Mouse (Mus musculus) right cerebral cortex, postnatal 14 days (tissue): ENCODE results near the gene Limch1.

Experiments used
- DNase-seq: peaks from one replicate; pipeline ENCODE4 v3.0.0; 2022

Gene Limch1

GRCm38 (mm10) chr5:66786621-66787061 is 41.0 kb downstream of the Limch1 start:
- no peak for DNase-seq

DNA sequence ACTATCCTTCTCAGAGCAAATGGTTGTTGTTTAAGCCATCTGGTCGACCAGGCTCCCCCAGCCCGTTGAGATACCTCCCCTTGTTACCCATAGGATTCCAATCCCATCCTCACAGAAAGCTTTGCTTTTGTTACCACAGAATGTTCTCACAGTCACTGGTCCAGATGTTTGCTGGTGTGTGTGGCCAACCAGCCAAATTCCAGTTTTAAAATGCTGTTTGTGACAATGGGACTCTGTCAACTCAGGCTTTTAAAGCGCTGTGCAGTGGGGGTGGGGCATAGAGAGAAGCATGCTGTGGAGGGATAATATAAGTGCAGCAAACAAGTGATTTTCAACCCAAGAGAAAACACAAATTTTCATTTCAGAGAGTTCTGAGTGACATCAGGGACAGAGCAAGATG is 43.4 kb downstream of the Limch1 start:
- DNase-seq: no peak

GRCm38 (mm10) chr5:66791161-66791560 is 45.5 kb downstream of the Limch1 start:
- DNase-seq: no peak

DNA sequence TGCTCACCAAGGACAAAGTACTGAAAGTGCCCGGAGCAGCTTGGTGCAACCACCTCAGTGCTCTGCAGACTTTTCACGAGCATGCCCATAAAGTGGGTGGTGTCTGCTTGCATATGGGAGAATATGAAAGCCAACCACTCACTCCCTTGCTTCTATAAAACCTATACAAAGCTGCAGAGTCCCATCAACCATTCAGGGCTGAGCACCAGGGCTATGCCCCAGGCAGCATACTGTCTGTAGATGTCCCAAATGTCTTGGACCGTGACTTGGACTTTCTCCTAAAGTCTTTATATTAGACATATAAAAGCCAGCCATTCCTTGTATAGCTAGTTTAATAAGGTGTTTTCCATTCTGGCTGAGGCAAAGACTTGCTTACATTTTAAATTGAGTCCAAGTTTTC is 47.6 kb downstream of the Limch1 start:
- no peak for DNase-seq

DNA sequence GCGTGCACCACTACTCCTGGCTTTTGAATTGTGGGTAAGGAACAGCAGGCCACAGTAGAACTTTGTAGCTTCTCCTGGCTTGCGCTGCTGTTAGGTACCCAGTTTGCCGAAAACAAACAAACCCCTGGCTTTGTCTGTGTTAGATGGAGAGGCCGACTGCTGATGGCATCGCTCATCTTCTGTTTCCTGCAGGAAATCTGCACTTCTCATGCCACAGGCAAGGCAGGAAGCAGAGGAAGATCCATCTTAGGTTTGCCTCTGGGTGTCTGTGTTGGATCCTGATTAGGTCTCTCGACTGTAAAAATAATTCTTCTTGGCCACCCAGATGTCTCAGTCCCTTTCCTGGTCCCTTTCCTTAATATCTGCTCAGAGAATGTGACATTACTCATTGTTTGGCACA is 51.7 kb downstream of the Limch1 start:
- no peak for DNase-seq

DNA sequence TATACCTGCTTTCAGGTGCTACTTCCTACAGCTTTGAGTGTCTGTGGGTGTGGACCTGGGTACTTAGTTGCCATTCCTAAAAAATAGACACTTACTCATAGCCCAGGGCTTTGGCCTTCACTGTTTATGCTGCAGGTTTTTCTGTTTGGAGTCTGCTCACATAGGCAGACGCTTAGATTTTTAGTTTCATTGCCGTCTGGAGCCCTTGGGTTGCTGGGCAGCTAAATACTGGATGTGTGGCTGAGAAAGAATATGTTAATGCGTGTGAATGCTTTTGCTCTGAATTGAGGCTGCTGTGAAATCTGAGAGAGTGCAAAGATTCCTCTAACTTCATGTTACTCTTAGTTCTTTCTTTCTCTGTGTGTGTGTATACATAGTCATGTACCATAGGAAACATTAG is 52.5 kb downstream of the Limch1 start:
- no peak for DNase-seq

DNA sequence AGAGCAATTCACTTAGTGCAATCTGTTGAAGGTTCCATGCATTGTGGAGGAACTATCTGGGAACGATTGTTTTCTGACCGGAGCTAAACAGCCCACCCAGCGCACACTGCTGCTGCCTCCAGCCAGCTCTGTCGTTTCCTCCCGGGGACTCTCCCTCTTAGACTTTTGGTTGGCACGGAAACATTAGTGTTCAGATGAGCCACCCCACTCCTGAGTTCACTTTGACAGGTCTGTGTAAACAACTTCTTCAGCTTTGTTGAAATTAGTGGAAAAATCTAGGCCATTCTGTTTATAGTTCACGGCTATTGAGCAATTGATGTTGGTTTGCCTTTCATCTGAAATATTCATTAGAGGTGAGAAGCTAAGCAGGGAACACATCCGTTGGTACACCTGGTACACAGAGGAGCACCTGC is 53.0 kb downstream of the Limch1 start:
- no peak for DNase-seq

- DNase-seq: no peak
These were observed 54.6 kb downstream of the Limch1 start for GRCm38 (mm10) chr5:66800243-66800642.

- no peak for DNase-seq
These were observed 55.4 kb downstream of the Limch1 start for GRCm38 (mm10) chr5:66800977-66801376.

DNA sequence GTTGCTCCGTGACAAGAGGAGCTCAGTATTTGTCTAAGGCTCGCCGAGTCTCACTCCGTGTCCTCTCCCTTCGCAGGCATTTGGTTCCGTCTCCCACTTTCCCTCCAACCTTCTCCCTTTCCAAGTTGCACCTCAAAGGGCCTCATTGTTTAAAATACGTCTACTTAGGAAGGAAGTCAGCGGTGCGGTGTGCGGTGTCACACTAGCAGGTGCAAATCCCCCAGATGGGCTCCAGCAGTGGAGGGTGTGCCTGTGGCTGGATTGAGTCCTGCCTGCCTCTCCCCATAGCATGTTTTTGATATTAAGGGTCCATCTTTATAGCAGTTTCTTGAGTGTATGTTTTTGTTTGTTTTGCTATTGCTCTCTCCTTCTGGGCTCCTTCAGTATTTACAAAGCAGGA is 56.6 kb downstream of the Limch1 start:
- no peak for DNase-seq

GRCm38 (mm10) chr5:66806335-66806734 is 60.7 kb downstream of the Limch1 start:
- DNase-seq: no peak

- DNase-seq: no peak
These were observed 62.1 kb downstream of the Limch1 start for GRCm38 (mm10) chr5:66807737-66808136.

GRCm38 (mm10) chr5:66809016-66809570 is 63.5 kb downstream of the Limch1 start:
- no peak for DNase-seq

GRCm38 (mm10) chr5:66810396-66810795 is 64.8 kb downstream of the Limch1 start:
- no peak for DNase-seq

GRCm38 (mm10) chr5:66814674-66815073 is 69.0 kb downstream of the Limch1 start:
- no peak for DNase-seq

GRCm38 (mm10) chr5:66815877-66816276 is 70.2 kb downstream of the Limch1 start:
- no peak for DNase-seq

GRCm38 (mm10) chr5:66816751-66817150 is 71.1 kb downstream of the Limch1 start:
- no peak for DNase-seq

- no peak for DNase-seq
These were observed 71.7 kb downstream of the Limch1 start for GRCm38 (mm10) chr5:66817184-66817956.

- no peak for DNase-seq
These were observed 77.0 kb downstream of the Limch1 start for GRCm38 (mm10) chr5:66822500-66823205.

GRCm38 (mm10) chr5:66825586-66825985 is 80.0 kb downstream of the Limch1 start:
- DNase-seq: no peak

GRCm38 (mm10) chr5:66826844-66827243 is 81.2 kb downstream of the Limch1 start:
- DNase-seq: no peak

- no peak for DNase-seq
These were observed 83.9 kb downstream of the Limch1 start for GRCm38 (mm10) chr5:66829505-66829904.

- no peak for DNase-seq
These were observed 84.6 kb downstream of the Limch1 start for GRCm38 (mm10) chr5:66830206-66830605.

DNA sequence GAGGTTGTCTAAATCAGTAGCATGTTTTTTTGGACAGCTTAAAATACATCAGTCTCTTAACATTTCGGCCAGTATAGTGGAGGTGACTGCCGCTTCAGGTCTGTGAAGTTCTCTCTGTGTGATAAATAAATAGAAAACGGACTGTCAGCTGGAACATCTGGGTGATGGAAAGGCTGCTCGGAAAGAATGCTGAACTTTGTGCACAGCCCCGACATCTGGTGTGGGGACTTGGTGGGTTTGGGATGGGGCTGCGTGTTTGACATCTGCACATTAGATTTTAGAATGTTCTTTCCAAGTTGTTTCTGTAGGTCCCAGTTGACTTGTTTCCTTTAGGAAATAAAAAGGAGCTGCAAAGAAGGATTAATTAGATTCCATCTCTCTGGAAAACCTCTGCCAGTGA is 89.1 kb downstream of the Limch1 start:
- DNase-seq: no peak
